Mouse (Mus musculus) heart, adult 2 months (tissue): Measurements from ENCODE around the gene Pdxp. TPM values are rescaled to one million over a fixed set of nuclear protein-coding genes. Genes with fewer than 3 reads are reported as not detected.

Experiments used
- DNase-seq, 2 experiments: peaks; one replicate each; pipeline ENCODE4 v3.0.0; 2021
- H3K27ac ChIP-seq: fragments of 200-600 bp; 2 replicates; pipeline ENCODE4 v1.8.1; 2022
- H3K27me3 ChIP-seq: fragments of 200-500 bp; 2 replicates; pipeline ENCODE4 v1.6.1; 2012; ENCODE audit warnings: mild to moderate bottlenecking, low read length, inconsistent platforms, mixed read lengths; ENCODE audit not compliant: control insufficient read depth, insufficient read depth
- H3K36me3 ChIP-seq: fragments of 200-500 bp; 2 replicates; pipeline ENCODE4 v1.6.1; 2012; ENCODE audit warnings: low read length, inconsistent platforms; ENCODE audit not compliant: control insufficient read depth, insufficient read depth
- H3K4me1 ChIP-seq: fragments of 200-500 bp; 2 replicates; pipeline ENCODE4 v1.6.1; 2011; ENCODE audit warnings: low read length; ENCODE audit not compliant: control insufficient read depth, insufficient read depth
- H3K4me3 ChIP-seq: fragments of 200-600 bp; 2 replicates; pipeline ENCODE4 v1.8.1; 2022
- H3K79me2 ChIP-seq: fragments of 200-500 bp; replicated peaks from 2 replicates; pipeline ENCODE4 v1.6.1; 2012; ENCODE audit warnings: mild to moderate bottlenecking, inconsistent platforms, low read length, moderate library complexity, mixed read lengths; ENCODE audit not compliant: control insufficient read depth, insufficient read depth
- H3K9ac ChIP-seq: fragments of 200-500 bp; 2 replicates; pipeline ENCODE4 v1.6.1; 2012; ENCODE audit warnings: low read depth, mild to moderate bottlenecking, control low read depth, inconsistent platforms, low read length, mixed read lengths
- CTCF ChIP-seq: fragments of 200-600 bp; IDR thresholded peaks from 2 replicates; pipeline ENCODE4 v1.8.1; 2022; ENCODE audit warnings: antibody characterized with exemption, mild to moderate bottlenecking, moderate library complexity
- EP300 ChIP-seq: fragments of 200-500 bp; IDR thresholded peaks from 2 replicates; pipeline ENCODE4 v1.6.1; 2011; ENCODE audit warnings: low read depth, low read length, control low read depth; ENCODE audit not compliant: insufficient read depth
- POLR2A ChIP-seq: fragments of 200-500 bp; IDR thresholded peaks from 2 replicates; pipeline ENCODE4 v1.6.1; 2011; ENCODE audit warnings: mild to moderate bottlenecking, low read depth, low read length, control low read depth; ENCODE audit not compliant: insufficient read depth
- WGBS: fragments of 180-500 bp; shearing (Covaris S2); methylation state at CpG from one replicate; pipeline ENCODE4 v1.1.7; 2018; 5-methylcytosine and 5-hydroxymethylcytosine counted together
- intact Hi-C: fragments of 180-260 bp; cut with DNase I; formaldehyde crosslinking; loops from one replicate; pipeline ENCODE4 v1.15.1; 2025
- polyA plus RNA-seq: library from polyadenylated mRNA; depleted of rRNA; stranded (reverse); fragments of >200 nt; gene quantifications from 2 replicates; pipeline ENCODE4 v1.2.3, GENCODE M21; 2012
- total RNA-seq, 2 experiments: library from RNA; stranded (reverse); gene quantifications; 2 replicates each; pipeline ENCODE4 v1.2.3; 2021

Gene Pdxp
- total and polyA plus RNA-seq, 3 experiments: 0.81 to 2.0 (median 0.86) TPM

- H3K4me3 ChIP-seq: no peak overlapping the region
- no peaks in the 10 kb centered on the region for H3K79me2 ChIP-seq
- no peak overlapping the region for H3K27ac ChIP-seq
- no peak overlapping the region for H3K9ac ChIP-seq
- no peaks in the 10 kb centered on the region for H3K36me3 ChIP-seq
- intact Hi-C loops: loop anchor here (1.0 to 5.0 kb wide), 5 partner anchors 16 to 157 kb away; partner anchors contain the start of gene H1f0
- no peak for DNase-seq
- WGBS: 59% methylated on average over 8 of the region's 8 CpGs
- H3K4me1 ChIP-seq: peaks cover 2% of the 10 kb centered on the region
- TF ChIP-seq CTCF (no peak), EP300 (no peak)
- H3K27me3 ChIP-seq: peaks cover 2% of the 10 kb centered on the region; the same call in 1 of the 2 replicates
Observed at GRCm38 (mm10) chr15:78914823-78915659, 1.3 kb downstream of the Pdxp start.

DNA sequence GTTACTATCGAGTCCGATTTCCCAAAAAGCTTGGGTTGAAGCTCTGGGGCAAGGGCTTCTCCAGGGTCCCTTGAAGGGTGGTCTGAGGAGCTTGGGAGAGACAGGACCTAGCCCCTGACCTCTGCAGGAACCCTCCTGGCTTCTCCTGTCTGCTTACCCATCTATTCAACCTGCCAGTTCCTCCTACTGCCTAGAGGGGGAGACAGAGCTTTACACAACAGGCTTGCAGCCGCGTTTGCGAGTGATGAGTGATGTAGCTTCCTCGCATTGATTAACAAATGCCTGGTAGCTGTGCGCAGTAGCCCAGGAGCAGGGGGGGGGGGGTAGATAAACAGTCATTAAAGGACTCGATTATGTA, 1.9 kb downstream of the Pdxp start:
- no peaks in the 10 kb centered on the region for H3K36me3 ChIP-seq
- DNase-seq: peak; percentile 70 to 73
- H3K9ac ChIP-seq: no peak overlapping the region
- intact Hi-C loops: loop anchor here (1.0 to 5.0 kb wide), 4 partner anchors 16 to 157 kb away; no protein-coding TSS in a partner anchor
- H3K4me3 ChIP-seq: no peak overlapping the region
- TF ChIP-seq POLR2A (no peak), EP300 (peak; percentile 96), CTCF (peak; percentile 83)
- peaks cover 2% of the 10 kb centered on the region; the same call in 1 of the 2 replicates for H3K27me3 ChIP-seq
- no peaks in the 10 kb centered on the region for H3K79me2 ChIP-seq
- peaks cover 2% of the 10 kb centered on the region for H3K4me1 ChIP-seq
- WGBS: 3% methylated on average over 8 of the region's 8 CpGs
- H3K27ac ChIP-seq: no peak overlapping the region

DNA sequence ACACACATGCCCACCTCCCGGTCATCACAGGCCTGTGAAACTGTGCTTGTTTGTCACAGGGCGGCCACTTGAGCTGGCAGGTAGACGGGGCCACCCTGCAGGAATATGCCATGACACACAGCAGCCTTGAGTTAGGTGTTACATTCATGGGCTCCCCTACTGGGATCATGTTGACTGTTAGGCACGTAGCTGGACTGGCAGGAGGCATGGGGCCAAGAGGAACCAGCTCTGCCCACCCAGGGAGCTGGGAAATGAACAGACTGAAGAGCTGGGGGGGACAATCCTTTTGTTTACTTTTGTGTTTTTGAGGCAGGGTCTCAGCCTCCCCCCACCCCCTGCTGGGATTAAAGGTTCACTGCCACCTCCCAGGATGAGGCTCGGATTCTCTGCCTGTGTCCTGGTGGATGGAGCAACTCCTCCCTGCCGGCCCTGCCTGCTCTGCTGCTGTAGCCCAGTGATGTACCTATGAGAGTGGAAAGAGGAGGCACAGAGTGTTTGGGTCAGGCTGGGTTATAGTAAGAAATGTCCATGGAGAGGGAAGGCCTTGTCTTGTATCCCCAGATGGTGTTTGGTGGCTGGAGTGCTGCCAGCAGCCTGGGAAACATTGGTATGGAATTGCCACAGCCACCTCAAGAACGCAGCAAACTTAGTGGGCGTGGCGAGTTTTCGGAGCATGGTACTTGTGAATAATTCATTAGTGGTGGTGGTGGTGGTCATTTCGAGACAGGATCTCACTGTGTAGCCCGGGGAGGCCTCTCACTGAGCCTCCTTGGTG, 2.5 kb downstream of the Pdxp start:
- TF ChIP-seq EP300: no peak; the same call in 1 of the 2 replicates
- TF ChIP-seq CTCF: no peak
- whole genome bisulfite sequencing: 83% methylated on average over 12 of the region's 12 CpGs
- no peak overlapping the region for H3K4me3 ChIP-seq
- peaks cover 2% of the 10 kb centered on the region; the same call in 1 of the 2 replicates for H3K27me3 ChIP-seq
- no peak for DNase-seq
- H3K4me1 ChIP-seq: peaks cover 2% of the 10 kb centered on the region
- no peaks in the 10 kb centered on the region for H3K36me3 ChIP-seq
- H3K9ac ChIP-seq: no peak overlapping the region
- H3K79me2 ChIP-seq: no peaks in the 10 kb centered on the region
- no peak overlapping the region for H3K27ac ChIP-seq
- intact Hi-C loops: loop anchor here (5.0 kb wide), 1 partner anchor 156 kb away; no protein-coding TSS in a partner anchor

GRCm38 (mm10) chr15:78918126-78918525, 4.4 kb downstream of the Pdxp start:
- H3K4me1 ChIP-seq: peaks cover 2% of the 10 kb centered on the region
- TF ChIP-seq EP300 (no peak), POLR2A (no peak), CTCF (no peak)
- peaks cover 2% of the 10 kb centered on the region; the same call in 1 of the 2 replicates for H3K27me3 ChIP-seq
- intact Hi-C loops: loop anchor here (5.0 kb wide), 1 partner anchor 154 kb away; no protein-coding TSS in a partner anchor
- DNase-seq: no peak
- H3K36me3 ChIP-seq: no peaks in the 10 kb centered on the region
- H3K79me2 ChIP-seq: no peaks in the 10 kb centered on the region
- no peak overlapping the region for H3K9ac ChIP-seq
- H3K27ac ChIP-seq: no peak overlapping the region
- no peak overlapping the region for H3K4me3 ChIP-seq
- 89% methylated on average over 23 of the region's 23 CpGs for WGBS

- H3K4me1 ChIP-seq: no peaks in the 10 kb centered on the region; the same call in 1 of the 2 replicates
- WGBS: 82% methylated on average over 12 of the region's 12 CpGs
- no peak for DNase-seq
- TF ChIP-seq EP300: no peak
- no peak for TF ChIP-seq POLR2A
- TF ChIP-seq CTCF: no peak
- no peak overlapping the region for H3K27ac ChIP-seq
- no peaks in the 10 kb centered on the region for H3K27me3 ChIP-seq
- no peak overlapping the region for H3K9ac ChIP-seq
- H3K79me2 ChIP-seq: no peaks in the 10 kb centered on the region
- H3K36me3 ChIP-seq: no peaks in the 10 kb centered on the region
- H3K4me3 ChIP-seq: no peak overlapping the region
- intact Hi-C loops: loop anchor here (5.0 kb wide), 1 partner anchor 152 kb away; no protein-coding TSS in a partner anchor
Observed at GRCm38 (mm10) chr15:78919914-78920313, 6.2 kb downstream of the Pdxp start.

- no peaks in the 10 kb centered on the region for H3K27me3 ChIP-seq
- H3K79me2 ChIP-seq: no peaks in the 10 kb centered on the region
- H3K9ac ChIP-seq: no peak overlapping the region
- no peak overlapping the region for H3K4me3 ChIP-seq
- H3K36me3 ChIP-seq: no peaks in the 10 kb centered on the region
- WGBS: 82% methylated on average over 7 of the region's 7 CpGs
- DNase-seq: no peak
- no peak for TF ChIP-seq CTCF
- TF ChIP-seq POLR2A: no peak
- no peak for TF ChIP-seq EP300
- intact Hi-C loops: no loop called here
- peaks cover 17% of the 10 kb centered on the region for H3K4me1 ChIP-seq
- no peak overlapping the region for H3K27ac ChIP-seq
Observed at GRCm38 (mm10) chr15:78922700-78923099, 9.0 kb downstream of the Pdxp start.
